Mouse (Mus musculus): ENCODE results near the gene Rft1.

DNA sequence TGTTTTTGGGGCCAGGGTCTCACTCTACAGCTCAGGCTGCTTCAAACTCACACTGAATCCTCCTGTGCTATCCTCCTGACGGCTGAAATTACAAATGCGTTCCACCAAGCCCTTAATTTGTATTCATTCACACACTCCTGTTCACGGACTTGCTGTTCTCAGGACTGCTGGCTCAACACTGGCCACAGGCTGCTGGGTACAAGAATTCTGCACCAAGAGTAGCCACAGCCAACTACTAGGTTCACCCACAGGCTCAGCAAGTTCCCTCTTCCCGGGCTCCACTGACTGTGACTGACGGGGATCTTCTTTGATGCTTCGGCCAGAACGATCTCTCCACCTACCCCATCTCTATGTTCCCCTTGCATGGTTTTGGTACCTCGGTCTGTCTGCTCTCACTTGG lies 4.4 kb upstream of the Rft1 start:
- TF ChIP-seq SIN3A (IDR thresholded peaks at IDR 0.05; ENCODE audit: low read length), result no peak
- no peak for TF ChIP-seq CTCF (IDR thresholded peaks at IDR 0.05 in 2 of 3, conservative IDR thresholded peaks at IDR 0.05 in 1 of 3; ENCODE audit: control insufficient read depth in 1 of 3, insufficient read depth in 1 of 3, low read depth in 2 of 3, low read length in 3 of 3, poor library complexity in 1 of 3, severe bottlenecking in 1 of 3)
- no peak for TF ChIP-seq USF1 (IDR thresholded peaks at IDR 0.05; ENCODE audit: low read depth, low read length)
- no peak for TF ChIP-seq POLR2A (IDR thresholded peaks at IDR 0.05; ENCODE audit: control insufficient read depth in 1 of 2, insufficient read depth in 1 of 2, low read depth in 1 of 2, low read length in 2 of 2, poor library complexity in 1 of 2)
- no peak for TF ChIP-seq GATA1 (IDR thresholded peaks at IDR 0.05; ENCODE audit: low read depth, low read length)
- no peak for TF ChIP-seq USF2 (IDR thresholded peaks at IDR 0.05; ENCODE audit: borderline replicate concordance in 1 of 2, insufficient read depth in 1 of 2, low read depth in 1 of 2, low read length in 2 of 2)
- no peak for TF ChIP-seq MYB (IDR thresholded peaks at IDR 0.05; ENCODE audit: low read depth, low read length)
